Comparison of ENCODE assay signal across 9 mouse cellular contexts in genomic region chr7:19752652-19753051, GRCm38 (mm10). TPM values are rescaled to one million over a fixed set of nuclear protein-coding genes. Genes with fewer than 3 reads are reported as not detected.
A peak's percentile ranks its signal among the peaks of the same experiment; 100 is the strongest.
DNase-seq lines count a peak whose midpoint lies in the region; ATAC-seq and TF ChIP-seq lines count a peak whose summit lies in the region.
"Had no signal": no experiment of that assay in that cellular context is flagged by ENCODE, and none has a peak within 500 bp of the region (broad histone marks: within the 10 kb centered on the region; RNA-seq: fewer than 3 reads in every experiment).

No protein-coding gene starts in this region.

- no peaks in the 10 kb centered on the region for H3K79me2 ChIP-seq in heart, adult 2 months (replicated peaks; ENCODE audit: control insufficient read depth, insufficient read depth, low read length)

- H3K27me3 ChIP-seq in heart, adult 2 months (ENCODE audit: control insufficient read depth, insufficient read depth, low read length) = no peaks in the 10 kb centered on the region
- no peaks in the 10 kb centered on the region for H3K27me3 ChIP-seq in liver, postnatal 0 days (ENCODE audit: insufficient read depth, low read length)

- peak; percentile 75 for TF ChIP-seq CTCF in heart, adult 2 months (IDR thresholded peaks at IDR 0.05)
- peak; percentile 42; the same call in 1 of the 2 replicates for TF ChIP-seq CTCF in liver, postnatal 0 days (IDR thresholded peaks at IDR 0.05; ENCODE audit: low read depth)
- TF ChIP-seq CTCF in cortical plate, adult 2 months (IDR thresholded peaks at IDR 0.05; ENCODE audit: extremely low read depth, insufficient read depth, low read length) = peak; percentile 19; the same call in 1 of the 2 replicates

- no peaks in the 10 kb centered on the region for H3K9me3 ChIP-seq in liver, postnatal 0 days (ENCODE audit: low read length)

- TF ChIP-seq POLR2A in heart, adult 2 months (IDR thresholded peaks at IDR 0.05; ENCODE audit: insufficient read depth, low read depth, low read length) = no peak
- TF ChIP-seq POLR2A in cortical plate, adult 2 months (IDR thresholded peaks at IDR 0.05; ENCODE audit: extremely low read depth, insufficient read depth, low read length) = no peak

- intact Hi-C loops in heart, adult 2 months (cut with DNase I) = loop anchor here (5.0 kb wide), 3 partner anchors 90 to 185 kb away; no protein-coding TSS in a partner anchor
- intact Hi-C loops in heart, postnatal 25 days (cut with DNase I) = loop anchor here (5.0 kb wide), 1 partner anchor 115 kb away; no protein-coding TSS in a partner anchor

- no peak overlapping the region for H3K4me3 ChIP-seq in heart, adult 2 months
- no peak overlapping the region for H3K4me3 ChIP-seq in liver, postnatal 0 days (ENCODE audit: low read depth, low read length)
- no peak overlapping the region for H3K4me3 ChIP-seq in cortical plate, adult 2 months (ENCODE audit: insufficient read depth, low read length)

- H3K4me2 ChIP-seq in liver, postnatal 0 days (ENCODE audit: low read depth, low read length) = no peak overlapping the region
- H3K4me2 ChIP-seq: hindbrain, embryonic 14.5 days had no signal

- H3K27ac ChIP-seq in heart, adult 2 months = peak overlapping the region; percentile 98
- H3K27ac ChIP-seq in liver, postnatal 0 days (ENCODE audit: low read depth) = no peak overlapping the region
- no peak overlapping the region for H3K27ac ChIP-seq in cortical plate, adult 2 months (ENCODE audit: insufficient read depth, low read length)
- H3K27ac ChIP-seq: hindbrain, embryonic 14.5 days had no signal

- 79% methylated on average over 8 of the region's 8 CpGs for WGBS in heart, adult 2 months
- WGBS in liver, postnatal 0 days (ENCODE audit: insufficient replicate concordance) = 68% methylated on average over 8 of the region's 8 CpGs

- DNase-seq in heart, adult 2 months = peak in 1 of 2 experiments; percentile 48
- DNase-seq in heart, postnatal 25 days (ENCODE audit: low spot score) = no peak
- no peak for DNase-seq in liver, postnatal 0 days
- no peak for DNase-seq in liver
- no peak for DNase-seq in frontal cortex, postnatal 25 days (ENCODE audit: low spot score in 2 of 2)

- no peak for TF ChIP-seq EP300 in heart, adult 2 months (IDR thresholded peaks at IDR 0.05; ENCODE audit: insufficient read depth, low read depth, low read length)
- TF ChIP-seq EP300 in liver, postnatal 0 days (IDR thresholded peaks at IDR 0.05; ENCODE audit: low read depth) = no peak

- H3K4me1 ChIP-seq in heart, adult 2 months (ENCODE audit: control insufficient read depth, insufficient read depth, low read length) = peaks cover 29% of the 10 kb centered on the region
- peaks cover 25% of the 10 kb centered on the region for H3K4me1 ChIP-seq in liver, postnatal 0 days (ENCODE audit: insufficient read depth)
- H3K4me1 ChIP-seq in cortical plate, adult 2 months (ENCODE audit: control insufficient read depth, insufficient read depth, low read length) = no peaks in the 10 kb centered on the region

- H3K36me3 ChIP-seq in heart, adult 2 months (ENCODE audit: control insufficient read depth, insufficient read depth, low read length) = peaks cover 12% of the 10 kb centered on the region
- no peaks in the 10 kb centered on the region for H3K36me3 ChIP-seq in liver, postnatal 0 days (replicated peaks; ENCODE audit: insufficient read depth, low read length)

- no peak for ATAC-seq in liver, postnatal 0 days
- ATAC-seq in frontal cortex, adult (ENCODE audit: low TSS enrichment) = no peak

- H3K9ac ChIP-seq in heart, adult 2 months (ENCODE audit: low read depth, low read length) = no peak overlapping the region
- no peak overlapping the region for H3K9ac ChIP-seq in liver, postnatal 0 days (replicated peaks)
- H3K9ac ChIP-seq: hindbrain, embryonic 14.5 days had no signal

RNA-seq across cellular contexts. Expression of gene Nectin2, which starts 2.4 kb away (rescaled TPM):
- total RNA-seq in heart, adult 2 months (2021) = 10 to 100 TPM; 30.2 to 41.4 TPM
- 29.4 and 30.7 TPM in 2 replicates for polyA plus RNA-seq in heart, adult 2 months (2012; rRNA removed)
- 10 to 100 TPM; 31.1 to 31.9 TPM for total RNA-seq in heart, postnatal 25 days (2021)
- polyA plus RNA-seq in liver, postnatal 0 days (2015; fragmentation: Nextera tagmentation; extraction: Ambion mirVana) = 51.0 and 51.3 TPM in 2 replicates
- 6.9 and 7.1 TPM in 2 replicates for polyA plus RNA-seq in cortical plate, adult 2 months (2012; rRNA removed)

RNA-seq across cellular contexts. Expression of gene Bcam, which starts 18.2 kb away (rescaled TPM):
- 100 to 1,000 TPM; 190 to 214 TPM for total RNA-seq in heart, adult 2 months (2021)
- 240 and 262 TPM in 2 replicates for polyA plus RNA-seq in heart, adult 2 months (2012; rRNA removed)
- total RNA-seq in heart, postnatal 25 days (2021) = 100 to 1,000 TPM; 220 to 229 TPM
- polyA plus RNA-seq in liver, postnatal 0 days (2015; fragmentation: Nextera tagmentation; extraction: Ambion mirVana) = 8.8 and 9.3 TPM in 2 replicates
- 23.0 and 24.4 TPM in 2 replicates for polyA plus RNA-seq in cortical plate, adult 2 months (2012; rRNA removed)

RNA-seq across cellular contexts. Expression of gene Tomm40, which starts 37.4 kb away (rescaled TPM):
- total RNA-seq in heart, adult 2 months (2021) = 10 to 100 TPM; 92.7 to 98.2 TPM
- 81.9 and 91.2 TPM in 2 replicates for polyA plus RNA-seq in heart, adult 2 months (2012; rRNA removed)
- 100 to 1,000 TPM; 112 to 113 TPM for total RNA-seq in heart, postnatal 25 days (2021)
- polyA plus RNA-seq in liver, postnatal 0 days (2015; fragmentation: Nextera tagmentation; extraction: Ambion mirVana) = 81.5 and 83.6 TPM in 2 replicates
- polyA plus RNA-seq in cortical plate, adult 2 months (2012; rRNA removed) = 108 TPM in 2 replicates

RNA-seq across cellular contexts. Expression of gene Cblc, which starts 44.0 kb away (rescaled TPM):
- total RNA-seq in heart, adult 2 months (2021) = under 1 TPM; 0.63 to 0.77 TPM
- 0.41 and 1.2 TPM in 2 replicates for polyA plus RNA-seq in heart, adult 2 months (2012; rRNA removed)
- under 1 TPM in 1 of 2 experiments, not detected in 1; 0.73 TPM for total RNA-seq in heart, postnatal 25 days (2021)
- polyA plus RNA-seq in liver, postnatal 0 days (2015; fragmentation: Nextera tagmentation; extraction: Ambion mirVana) = 9.6 and 10.8 TPM in 2 replicates
- not detected in 2 replicates for polyA plus RNA-seq in cortical plate, adult 2 months (2012; rRNA removed)
- total RNA-seq: left cerebral cortex, postnatal 36 days had no signal
- polyA plus RNA-seq: hindbrain, embryonic 14.5 days had no signal

RNA-seq across cellular contexts. Expression of gene Apoe, which starts 53.7 kb away (rescaled TPM):
- 100 to 1,000 TPM; 278 to 293 TPM for total RNA-seq in heart, adult 2 months (2021)
- 456 and 519 TPM in 2 replicates for polyA plus RNA-seq in heart, adult 2 months (2012; rRNA removed)
- total RNA-seq in heart, postnatal 25 days (2021) = 100 to 1,000 TPM; 309 to 319 TPM
- polyA plus RNA-seq in liver, postnatal 0 days (2015; fragmentation: Nextera tagmentation; extraction: Ambion mirVana) = 20,006 and 20,209 TPM in 2 replicates
- polyA plus RNA-seq in cortical plate, adult 2 months (2012; rRNA removed) = 4,294 and 4,561 TPM in 2 replicates

Comparison
In these comparisons a context has a peak if more than half of its experiments do, and no peak if none do; other contexts are left out.
1. CTCF ChIP-seq: peak in every context shown above with its lines; median percentile 75 in heart, adult 2 months; 42 in liver, postnatal 0 days; 19 in cortical plate, adult 2 months.